Mouse (Mus musculus): ENCODE data around the gene Scnn1g. TPM values are rescaled to one million over a fixed set of nuclear protein-coding genes. Genes with fewer than 3 reads are reported as not detected.

Gene Scnn1g
- total and polyA plus RNA-seq, 3 experiments = not detected

DNA sequence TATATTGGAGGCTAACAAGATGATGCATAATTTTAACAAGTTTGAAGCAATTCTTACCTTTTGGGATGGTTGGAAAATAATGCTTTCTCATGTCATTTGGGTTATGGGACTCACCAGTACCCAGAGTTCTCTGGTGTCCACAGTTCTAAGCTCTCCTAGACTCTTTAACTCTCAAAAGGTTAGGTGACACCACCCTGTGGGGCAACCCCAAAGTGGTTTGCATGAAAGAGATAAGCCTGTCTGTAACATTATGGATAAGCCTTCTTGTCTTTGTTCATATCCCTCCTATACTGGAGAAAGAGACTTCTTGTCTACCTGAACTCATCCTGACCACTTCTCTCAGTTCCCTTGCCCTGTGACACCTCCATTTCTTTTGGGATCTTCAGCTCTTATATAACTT, 45.1 kb downstream of the Scnn1g start:
- TF ChIP-seq HCFC1 (IDR thresholded peaks at IDR 0.05; ENCODE audit: low read depth, low read length) (no peak), TCF12 (IDR thresholded peaks at IDR 0.05; ENCODE audit: low read depth, low read length) (no peak), SMC3 (IDR thresholded peaks at IDR 0.05; ENCODE audit: low read depth, low read length) (no peak), BHLHE40 (IDR thresholded peaks at IDR 0.05; ENCODE audit: borderline replicate concordance, low read depth, low read length) (no peak), ZC3H11A (IDR thresholded peaks at IDR 0.05; ENCODE audit: low read depth, low read length) (no peak), MEF2A (IDR thresholded peaks at IDR 0.05; ENCODE audit: extremely low read depth, insufficient replicate concordance, low read depth, low read length, poor library complexity, severe bottlenecking) (no peak), SIN3A (IDR thresholded peaks at IDR 0.05; ENCODE audit: low read length) (no peak), MYB (IDR thresholded peaks at IDR 0.05; ENCODE audit: low read depth, low read length) (no peak), POLR2AphosphoS2 (IDR thresholded peaks at IDR 0.05; ENCODE audit: low read length) (no peak), NELFE (IDR thresholded peaks at IDR 0.05; ENCODE audit: low read depth, low read length) (no peak), RCOR1 (IDR thresholded peaks at IDR 0.05; ENCODE audit: low read depth, low read length) (no peak), CTCF (IDR thresholded peaks at IDR 0.05 in 2 of 3, conservative IDR thresholded peaks at IDR 0.05 in 1 of 3; ENCODE audit: control insufficient read depth in 1 of 3, insufficient read depth in 1 of 3, low read depth in 2 of 3, low read length in 3 of 3, poor library complexity in 1 of 3, severe bottlenecking in 1 of 3) (no peak)
- H3K9ac ChIP-seq (ENCODE audit: control insufficient read depth, low read depth, low read length, poor library complexity, severe bottlenecking) = no peak overlapping the region
- H3K27me3 ChIP-seq (ENCODE audit: control insufficient read depth in 1 of 2, insufficient read depth in 2 of 2, low read length in 2 of 2) = no peaks in the 10 kb centered on the region; a peak in 1 of 4 replicates
- no peaks in the 10 kb centered on the region for H3K36me3 ChIP-seq (ENCODE audit: control insufficient read depth in 1 of 2, insufficient read depth in 2 of 2, low read length in 2 of 2)
- no peaks in the 10 kb centered on the region for H3K9me3 ChIP-seq (replicated peaks; ENCODE audit: insufficient read depth, low read length)
- DNase-seq (ENCODE audit: low read depth, low spot score) = no peak
- H3K79me2 ChIP-seq (ENCODE audit: control insufficient read depth, insufficient read depth, low read length, poor library complexity) = no peaks in the 10 kb centered on the region
- no peaks in the 10 kb centered on the region for H3K4me1 ChIP-seq (ENCODE audit: control insufficient read depth in 1 of 2, insufficient read depth in 2 of 2, low read length in 2 of 2)
- H3K27ac ChIP-seq (ENCODE audit: control insufficient read depth, low read depth, low read length) = no peak overlapping the region
- no peak overlapping the region for H3K4me3 ChIP-seq (ENCODE audit: control insufficient read depth in 1 of 2, insufficient read depth in 1 of 2, low read depth in 2 of 2, low read length in 2 of 2)

DNA sequence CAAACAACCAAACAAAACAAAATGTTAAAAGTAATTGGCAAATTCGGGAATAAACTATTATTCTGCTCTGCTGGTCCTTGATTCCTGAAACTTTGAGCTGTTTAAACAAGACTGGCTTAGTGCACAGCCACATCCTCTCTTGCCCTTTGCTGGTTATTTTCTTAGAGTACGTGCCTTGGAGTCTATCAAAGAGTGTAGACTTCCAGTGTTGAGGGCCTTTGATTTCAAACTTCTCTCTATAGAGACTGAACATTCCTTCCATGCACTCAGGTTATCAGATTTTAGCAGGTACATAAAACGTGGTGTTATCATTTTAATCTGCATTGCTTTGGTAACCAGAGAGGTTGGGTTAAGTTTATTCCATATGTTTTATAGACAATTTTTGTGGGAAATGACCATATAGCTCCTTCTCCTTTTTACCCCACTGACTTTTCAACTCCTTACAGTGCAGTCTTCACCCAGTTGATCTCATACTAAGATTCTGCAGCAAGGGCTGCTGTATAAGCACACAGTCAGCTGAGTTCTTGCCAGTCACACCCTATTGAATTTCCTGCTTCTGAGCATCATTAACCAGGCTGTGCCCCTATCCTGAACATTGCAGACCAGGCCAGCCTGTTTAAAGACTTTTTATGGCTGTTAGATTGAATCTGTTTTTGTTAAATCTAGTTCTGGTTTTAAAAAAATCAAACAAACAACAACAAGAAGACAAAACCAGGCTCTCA, 48.1 kb downstream of the Scnn1g start:
- H3K4me3 ChIP-seq (ENCODE audit: control insufficient read depth in 1 of 2, insufficient read depth in 1 of 2, low read depth in 2 of 2, low read length in 2 of 2) = no peak overlapping the region
- no peaks in the 10 kb centered on the region for H3K4me1 ChIP-seq (ENCODE audit: control insufficient read depth in 1 of 2, insufficient read depth in 2 of 2, low read length in 2 of 2)
- no peaks in the 10 kb centered on the region for H3K79me2 ChIP-seq (ENCODE audit: control insufficient read depth, insufficient read depth, low read length, poor library complexity)
- no peaks in the 10 kb centered on the region; a peak in 1 of 4 replicates for H3K27me3 ChIP-seq (ENCODE audit: control insufficient read depth in 1 of 2, insufficient read depth in 2 of 2, low read length in 2 of 2)
- H3K9ac ChIP-seq (ENCODE audit: control insufficient read depth, low read depth, low read length, poor library complexity, severe bottlenecking) = no peak overlapping the region
- no peaks in the 10 kb centered on the region for H3K9me3 ChIP-seq (replicated peaks; ENCODE audit: insufficient read depth, low read length)
- H3K27ac ChIP-seq (ENCODE audit: control insufficient read depth, low read depth, low read length) = no peak overlapping the region
- H3K36me3 ChIP-seq (ENCODE audit: control insufficient read depth in 1 of 2, insufficient read depth in 2 of 2, low read length in 2 of 2) = no peaks in the 10 kb centered on the region
- DNase-seq (ENCODE audit: low read depth, low spot score) = no peak
- no peak for TF ChIP-seq UBTF (IDR thresholded peaks at IDR 0.05; ENCODE audit: borderline replicate concordance, insufficient read depth, low read depth, low read length)
- TF ChIP-seq KAT2A (conservative IDR thresholded peaks at IDR 0.05; ENCODE audit: low read depth, low read length) = no peak
- TF ChIP-seq GABPA (IDR thresholded peaks at IDR 0.05; ENCODE audit: low read depth, low read length) = no peak
- TF ChIP-seq NELFE (IDR thresholded peaks at IDR 0.05; ENCODE audit: low read depth, low read length) = no peak
- TF ChIP-seq CTCF (IDR thresholded peaks at IDR 0.05 in 2 of 3, conservative IDR thresholded peaks at IDR 0.05 in 1 of 3; ENCODE audit: control insufficient read depth in 1 of 3, insufficient read depth in 1 of 3, low read depth in 2 of 3, low read length in 3 of 3, poor library complexity in 1 of 3, severe bottlenecking in 1 of 3) = no peak
- no peak for TF ChIP-seq CHD1 (IDR thresholded peaks at IDR 0.05; ENCODE audit: low read depth, low read length)
- no peak for TF ChIP-seq MAZ (IDR thresholded peaks at IDR 0.05; ENCODE audit: low read depth, low read length)
- no peak for TF ChIP-seq USF1 (IDR thresholded peaks at IDR 0.05; ENCODE audit: low read depth, low read length)
- no peak for TF ChIP-seq HCFC1 (IDR thresholded peaks at IDR 0.05; ENCODE audit: low read depth, low read length)
- no peak for TF ChIP-seq MAX (IDR thresholded peaks at IDR 0.05; ENCODE audit: low read length)
- TF ChIP-seq MXI1 (IDR thresholded peaks at IDR 0.05; ENCODE audit: low read depth, low read length) = no peak
- TF ChIP-seq CHD2 (IDR thresholded peaks at IDR 0.05; ENCODE audit: low read length) = no peak
- no peak for TF ChIP-seq TAL1 (IDR thresholded peaks at IDR 0.05; ENCODE audit: low read length)
- TF ChIP-seq TBP (IDR thresholded peaks at IDR 0.05; ENCODE audit: low read depth, low read length) = no peak
- TF ChIP-seq GATA1 (IDR thresholded peaks at IDR 0.05; ENCODE audit: low read depth, low read length) = no peak
- no peak for TF ChIP-seq E2F4 (IDR thresholded peaks at IDR 0.05; ENCODE audit: borderline replicate concordance, low read depth, low read length)
- no peak for TF ChIP-seq POLR2AphosphoS2 (IDR thresholded peaks at IDR 0.05; ENCODE audit: low read length)
- no peak for TF ChIP-seq SIN3A (IDR thresholded peaks at IDR 0.05; ENCODE audit: low read length)
- no peak for TF ChIP-seq JUND (IDR thresholded peaks at IDR 0.05; ENCODE audit: low read depth, low read length)
- no peak for TF ChIP-seq SMC3 (IDR thresholded peaks at IDR 0.05; ENCODE audit: low read depth, low read length)
